Mouse (Mus musculus) forebrain, embryonic 11.5 days (tissue): Measurements from ENCODE around the gene Syt6. TPM values are rescaled to one million over a fixed set of nuclear protein-coding genes. Genes with fewer than 3 reads are reported as not detected.

ENCODE experiments used
- ATAC-seq: fragments of 200-750 bp; cut with Nextera tagmentation; replicated peaks from 2 replicates; pipeline ENCODE4 v1.8.0; 2017; ENCODE audit warnings: moderate TSS enrichment; ENCODE audit not compliant: low FRiP score
- DNase-seq: peaks from one replicate; pipeline ENCODE4 v3.0.0-alpha.2; 2017; ENCODE audit warnings: low spot score
- H3K27ac ChIP-seq: fragments of 300-500 bp; sonication (generic); 2 replicates; pipeline ENCODE4 v1.5.1; 2014; ENCODE audit warnings: low read depth, low read length
- H3K27me3 ChIP-seq: fragments of 300-500 bp; sonication (generic); 2 replicates; pipeline ENCODE4 v1.6.1; 2014; ENCODE audit warnings: mild to moderate bottlenecking, low read length, mixed read lengths; ENCODE audit not compliant: control insufficient read depth, insufficient read depth
- H3K36me3 ChIP-seq: fragments of 300-500 bp; sonication (generic); 2 replicates; pipeline ENCODE4 v1.6.1; 2014; ENCODE audit warnings: mild to moderate bottlenecking, low read length, moderate library complexity, mixed read lengths; ENCODE audit not compliant: control insufficient read depth, insufficient read depth
- H3K4me1 ChIP-seq: fragments of 300-500 bp; sonication (generic); replicated peaks from 2 replicates; pipeline ENCODE4 v1.6.1; 2014; ENCODE audit warnings: low read length, mixed read lengths; ENCODE audit not compliant: control insufficient read depth, insufficient read depth
- H3K4me2 ChIP-seq: fragments of 300-500 bp; sonication (generic); 2 replicates; pipeline ENCODE4 v1.6.1; 2014; ENCODE audit warnings: low read depth, mild to moderate bottlenecking, low read length, moderate library complexity, mixed read lengths; ENCODE audit not compliant: severe bottlenecking
- H3K4me3 ChIP-seq: fragments of 300-500 bp; sonication (generic); 2 replicates; pipeline ENCODE4 v1.5.1; 2014; ENCODE audit warnings: low read depth, low read length
- H3K9ac ChIP-seq: fragments of 300-500 bp; sonication (generic); 2 replicates; pipeline ENCODE4 v1.6.1; 2014; ENCODE audit warnings: low read length
- H3K9me3 ChIP-seq: fragments of 300-500 bp; sonication (generic); 2 replicates; pipeline ENCODE4 v1.6.1; 2016; ENCODE audit warnings: low read length, mixed read lengths; ENCODE audit not compliant: control insufficient read depth
- WGBS: fragments of 180-500 bp; shearing (Covaris S2); extraction: QIAGEN DNeasy Blood & Tissue Kit; methylation state at CpG from one replicate; pipeline ENCODE4 v1.1.7; 2014; 5-methylcytosine and 5-hydroxymethylcytosine counted together
- polyA plus RNA-seq: library from polyadenylated mRNA; unstranded; fragments of >200 nt; fragmentation: Nextera tagmentation; extraction: Ambion mirVana; gene quantifications from 2 replicates; pipeline ENCODE4 v1.2.1, GENCODE M21; 2014

Gene Syt6
- polyA plus RNA-seq, 1 experiment from 2014 or later: 1.5 TPM

DNA sequence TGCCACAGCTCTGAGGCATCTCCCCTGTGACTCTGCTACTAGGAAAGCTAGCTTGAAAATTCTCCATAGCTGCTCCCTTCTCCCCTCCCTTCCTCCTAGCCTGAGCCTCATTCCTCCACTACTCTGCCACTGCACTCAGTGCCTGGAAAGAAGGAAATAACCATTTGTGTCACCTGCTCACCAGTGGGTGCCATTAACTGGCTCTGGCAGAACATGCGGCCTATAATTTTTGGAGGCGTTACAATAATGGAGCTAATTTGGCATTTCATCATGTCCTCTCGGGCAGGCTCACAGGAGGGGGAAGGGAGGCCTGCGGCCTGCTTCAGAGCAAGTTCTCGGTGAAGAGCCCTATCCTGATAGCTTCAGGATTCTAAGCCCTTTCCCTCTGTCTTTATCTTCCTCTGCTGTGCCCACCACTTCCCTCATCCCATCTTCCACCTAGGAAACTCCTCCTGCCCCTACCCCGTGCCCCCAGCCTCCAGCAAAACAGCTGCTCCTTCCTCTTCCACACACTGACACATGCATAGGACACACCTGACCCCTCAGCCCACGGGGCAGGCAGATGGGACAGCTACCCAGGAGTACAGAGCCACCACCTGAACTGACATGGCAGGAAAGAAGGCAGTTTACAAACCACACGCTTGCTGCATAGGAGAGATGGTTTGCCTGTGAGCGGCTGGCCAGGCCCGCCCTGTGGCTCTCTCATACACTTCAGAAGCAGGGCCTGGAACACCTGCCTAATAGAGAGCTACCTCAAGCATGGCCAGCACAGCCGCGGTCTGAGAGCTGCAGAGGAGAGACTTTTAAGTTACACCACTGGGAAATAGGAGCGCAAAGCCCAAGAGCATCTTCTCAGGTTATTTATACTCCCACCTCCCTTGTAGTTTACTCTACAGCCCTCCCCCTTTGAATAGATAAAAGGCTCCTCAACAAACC lies 31.9 kb downstream of the Syt6 start:
- Histone ChIP-seq H3K4me1 (no peaks in the 10 kb centered on the region), H3K36me3 (no peaks in the 10 kb centered on the region), H3K27me3 (no peaks in the 10 kb centered on the region), H3K9ac (no peak overlapping the region), H3K4me3 (no peak overlapping the region), H3K4me2 (no peak overlapping the region), H3K9me3 (no peaks in the 10 kb centered on the region), H3K27ac (no peak overlapping the region)
- no peak for ATAC-seq
- 88% methylated on average over 13 of the region's 13 CpGs for WGBS
- DNase-seq: no peak

DNA sequence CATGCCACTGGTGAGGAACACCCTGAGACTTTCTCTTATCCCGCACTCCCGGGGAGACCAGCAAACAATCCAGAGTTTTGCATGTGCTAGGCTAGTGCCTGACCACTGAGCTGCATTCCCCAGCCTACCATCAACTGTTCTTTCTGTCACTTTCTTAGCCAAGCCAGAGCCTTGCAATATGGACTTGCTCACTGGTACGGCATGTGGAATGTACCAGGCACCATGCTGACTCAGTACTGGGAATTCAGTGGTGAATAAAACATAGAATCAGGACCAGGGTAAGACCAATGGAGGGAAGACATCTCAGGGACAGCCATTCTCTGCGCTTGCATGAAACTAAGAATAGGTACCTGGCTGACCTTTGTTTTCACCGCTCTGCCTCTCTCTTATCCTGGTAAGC lies 35.2 kb downstream of the Syt6 start:
- H3K4me1 ChIP-seq: no peaks in the 10 kb centered on the region
- H3K4me3 ChIP-seq: no peak overlapping the region
- no peaks in the 10 kb centered on the region for H3K27me3 ChIP-seq
- H3K4me2 ChIP-seq: no peak overlapping the region
- H3K9ac ChIP-seq: no peak overlapping the region
- 95% methylated on average over 5 of the region's 5 CpGs for WGBS
- no peak overlapping the region for H3K27ac ChIP-seq
- no peak for ATAC-seq
- H3K36me3 ChIP-seq: no peaks in the 10 kb centered on the region
- DNase-seq: no peak
- H3K9me3 ChIP-seq: no peaks in the 10 kb centered on the region

DNA sequence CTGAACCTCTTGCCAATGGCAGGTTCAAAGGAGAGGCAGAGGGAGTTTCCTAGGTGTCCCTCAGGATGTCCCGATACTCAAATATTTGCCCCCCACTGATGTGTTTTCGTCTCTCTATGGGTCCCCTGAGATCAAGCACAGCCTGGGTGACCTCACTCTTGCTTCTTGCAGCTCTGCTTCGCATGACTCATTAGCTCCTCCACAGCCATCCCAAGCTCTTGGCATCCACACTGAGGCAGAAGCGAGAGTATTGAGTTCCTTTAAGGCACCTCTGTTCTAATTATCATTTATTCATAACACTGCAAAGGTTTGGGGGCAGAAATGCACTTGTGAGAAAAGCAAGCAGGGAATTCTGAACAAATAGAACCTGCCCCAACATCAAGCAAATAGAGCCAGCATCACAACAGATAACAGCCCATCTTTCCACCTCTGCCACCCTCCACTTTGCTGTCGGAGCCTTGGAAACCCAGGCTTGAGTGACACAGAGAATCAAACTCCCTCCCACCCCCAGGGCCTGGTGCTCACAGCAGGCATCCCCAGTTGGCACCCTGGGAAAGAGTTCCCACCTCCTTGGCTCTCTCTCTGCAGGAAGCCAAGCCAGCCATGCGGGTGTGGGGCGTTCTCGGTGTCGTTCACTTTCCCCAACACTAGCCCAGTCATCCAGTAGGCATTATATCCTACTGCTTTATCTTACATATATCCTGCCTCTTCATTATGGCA lies 37.8 kb downstream of the Syt6 start:
- 77% methylated on average over 9 of the region's 9 CpGs for WGBS
- no peaks in the 10 kb centered on the region for H3K27me3 ChIP-seq
- no peak overlapping the region for H3K4me3 ChIP-seq
- ATAC-seq (no peak), DNase-seq (no peak)
- no peak overlapping the region for H3K4me2 ChIP-seq
- no peaks in the 10 kb centered on the region for H3K9me3 ChIP-seq
- no peak overlapping the region for H3K27ac ChIP-seq
- no peaks in the 10 kb centered on the region for H3K4me1 ChIP-seq
- H3K9ac ChIP-seq: no peak overlapping the region
- no peaks in the 10 kb centered on the region for H3K36me3 ChIP-seq

DNA sequence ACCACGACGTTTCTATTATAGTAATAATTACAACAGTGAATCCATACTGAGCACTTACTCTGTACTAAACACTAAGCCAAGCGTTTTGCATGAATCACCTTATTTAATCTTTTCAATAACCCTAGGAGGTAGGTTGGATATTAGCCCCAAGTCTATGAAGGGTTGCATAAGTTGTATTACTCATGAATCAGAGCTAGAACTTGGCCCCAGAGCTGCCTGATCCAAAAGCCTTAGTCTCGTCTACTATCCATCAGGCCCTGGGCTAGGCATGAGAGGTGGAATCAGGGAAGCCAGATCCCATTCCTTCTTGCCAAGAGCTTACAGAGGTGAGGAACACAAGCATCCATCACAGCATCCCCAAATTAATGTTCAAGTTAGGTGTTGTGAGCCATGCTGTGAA lies 40.6 kb downstream of the Syt6 start:
- DNase-seq (no peak), ATAC-seq (no peak)
- Histone ChIP-seq H3K27ac (no peak overlapping the region), H3K4me3 (no peak overlapping the region), H3K9ac (no peak overlapping the region), H3K27me3 (no peaks in the 10 kb centered on the region), H3K4me2 (no peak overlapping the region), H3K4me1 (no peaks in the 10 kb centered on the region), H3K9me3 (no peaks in the 10 kb centered on the region), H3K36me3 (no peaks in the 10 kb centered on the region)
- WGBS: 81% methylated on average over 4 of the region's 4 CpGs

DNA sequence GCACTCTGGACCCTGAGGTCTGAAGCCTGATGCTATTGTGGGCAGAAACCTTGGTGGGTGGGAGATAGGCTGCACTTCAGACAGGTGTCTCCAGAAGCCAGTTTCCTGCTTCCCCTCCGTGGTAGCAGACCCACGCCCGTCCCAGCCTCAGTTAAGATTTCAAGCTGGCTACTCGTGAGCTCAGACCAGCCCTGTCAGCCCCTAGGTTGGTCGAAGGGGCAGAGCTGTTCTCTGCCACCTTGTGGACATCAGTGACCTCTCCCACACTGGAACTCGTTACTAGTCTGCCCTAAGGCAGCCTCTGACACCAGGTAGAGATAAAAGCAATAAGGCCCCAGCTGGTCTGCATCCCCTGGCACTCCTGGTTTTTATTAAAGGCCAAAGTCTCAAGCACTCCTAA lies 42.0 kb downstream of the Syt6 start:
- WGBS: 33% methylated on average over 6 of the region's 6 CpGs
- H3K27ac ChIP-seq: no peak overlapping the region
- no peak for ATAC-seq
- H3K4me2 ChIP-seq: no peak overlapping the region
- no peaks in the 10 kb centered on the region for H3K9me3 ChIP-seq
- no peak overlapping the region for H3K4me3 ChIP-seq
- DNase-seq: no peak
- no peak overlapping the region for H3K9ac ChIP-seq
- H3K27me3 ChIP-seq: no peaks in the 10 kb centered on the region
- H3K36me3 ChIP-seq: no peaks in the 10 kb centered on the region
- no peaks in the 10 kb centered on the region for H3K4me1 ChIP-seq

DNA sequence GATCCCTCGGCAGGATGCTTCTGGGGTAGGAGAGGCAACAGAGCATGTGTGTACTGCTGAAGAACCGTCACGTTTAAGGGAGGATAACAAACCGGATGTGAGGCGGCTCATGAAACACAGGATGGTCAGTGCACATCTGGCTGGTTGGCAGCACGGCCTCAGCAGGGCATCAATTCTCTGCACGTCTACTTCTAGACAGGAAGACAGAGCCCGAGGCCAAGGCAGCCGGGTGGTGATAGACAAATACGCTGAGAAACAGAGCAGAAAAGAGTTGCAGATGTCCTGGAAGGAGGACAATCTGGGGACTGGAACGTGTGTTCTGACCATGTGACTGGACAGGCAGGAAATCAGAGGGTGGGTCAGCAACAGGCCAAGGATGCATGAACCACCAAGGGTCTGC lies 45.1 kb downstream of the Syt6 start:
- Histone ChIP-seq H3K36me3 (no peaks in the 10 kb centered on the region), H3K9me3 (no peaks in the 10 kb centered on the region), H3K4me2 (no peak overlapping the region), H3K27ac (no peak overlapping the region), H3K9ac (no peak overlapping the region), H3K27me3 (no peaks in the 10 kb centered on the region), H3K4me3 (no peak overlapping the region), H3K4me1 (no peaks in the 10 kb centered on the region)
- DNase-seq (no peak), ATAC-seq (no peak)
- 78% methylated on average over 11 of the region's 11 CpGs for WGBS

DNA sequence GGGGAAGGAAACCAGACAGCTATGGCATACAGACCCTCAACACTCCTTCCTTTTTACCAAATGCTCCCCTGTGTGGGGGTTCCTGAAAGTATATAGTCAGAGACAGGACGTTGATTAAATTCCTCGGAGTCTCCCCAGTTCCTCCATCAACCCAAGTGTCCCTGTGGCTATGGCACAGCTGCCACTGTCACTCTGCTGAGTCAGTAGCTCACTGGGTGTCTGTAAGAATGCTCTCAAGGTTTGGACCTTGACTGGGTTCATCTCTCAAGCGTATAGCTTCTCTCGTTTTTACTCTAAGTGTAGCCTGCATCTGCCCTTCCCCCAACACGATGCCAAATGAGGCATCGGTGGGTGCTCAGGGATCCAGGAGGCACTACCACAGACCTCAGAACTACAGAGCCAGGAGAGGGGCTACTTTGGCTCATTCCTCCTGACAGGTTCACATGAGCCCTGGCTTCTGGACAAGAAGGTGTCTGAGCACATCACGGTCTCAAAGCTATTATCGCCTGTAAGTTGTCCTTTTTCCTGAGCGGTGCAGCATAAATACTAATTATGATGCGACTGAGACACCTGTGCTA lies 49.0 kb downstream of the Syt6 start:
- H3K27ac ChIP-seq: no peak overlapping the region
- no peak for ATAC-seq
- no peaks in the 10 kb centered on the region for H3K36me3 ChIP-seq
- H3K9me3 ChIP-seq: no peaks in the 10 kb centered on the region
- no peaks in the 10 kb centered on the region for H3K4me1 ChIP-seq
- DNase-seq: no peak
- no peaks in the 10 kb centered on the region for H3K27me3 ChIP-seq
- H3K4me3 ChIP-seq: no peak overlapping the region
- H3K4me2 ChIP-seq: no peak overlapping the region
- WGBS: 91% methylated on average over 10 of the region's 10 CpGs
- no peak overlapping the region for H3K9ac ChIP-seq

DNA sequence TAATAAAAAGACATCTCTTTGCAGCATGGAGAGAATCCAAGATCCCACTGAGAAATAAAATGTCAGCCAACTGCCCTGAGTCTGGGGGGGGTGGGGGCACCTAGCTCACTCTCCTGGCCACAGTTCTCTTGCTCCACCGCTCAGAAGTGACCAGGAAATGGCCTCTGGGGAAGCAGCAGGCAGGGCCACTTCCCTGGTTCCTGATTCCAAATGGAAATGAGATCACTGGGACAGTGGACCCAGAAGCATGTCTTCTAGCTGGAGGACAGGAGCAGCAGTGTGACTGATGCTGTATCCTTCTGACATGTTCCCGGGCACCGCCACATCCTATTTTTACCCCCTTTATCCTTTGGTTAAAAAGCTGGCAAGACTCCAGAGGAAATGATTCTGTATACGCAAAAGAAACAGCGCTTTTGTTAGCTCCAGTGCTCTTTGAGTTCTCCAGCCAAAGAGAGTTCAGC lies 49.6 kb downstream of the Syt6 start:
- H3K4me3 ChIP-seq: no peak overlapping the region
- no peak overlapping the region for H3K4me2 ChIP-seq
- no peaks in the 10 kb centered on the region for H3K4me1 ChIP-seq
- DNase-seq: no peak
- H3K27ac ChIP-seq: no peak overlapping the region
- 74% methylated on average over 5 of the region's 5 CpGs for whole genome bisulfite sequencing
- no peak overlapping the region for H3K9ac ChIP-seq
- no peak for ATAC-seq
- H3K36me3 ChIP-seq: no peaks in the 10 kb centered on the region
- H3K9me3 ChIP-seq: no peaks in the 10 kb centered on the region
- H3K27me3 ChIP-seq: no peaks in the 10 kb centered on the region
